Mouse (Mus musculus) megakaryocyte-erythroid progenitor cell, adult 5-6 weeks (primary cell): ENCODE measurements around the gene Disp1. TPM values are rescaled to one million over a fixed set of nuclear protein-coding genes. Genes with fewer than 3 reads are reported as not detected.
A peak's percentile ranks its signal among the peaks of the same experiment; 100 is the strongest.

Source experiments
- ATAC-seq: replicated peaks from 2 replicates; pipeline ENCODE4 v1.8.0; 2016; ENCODE audit warnings: mild to moderate bottlenecking, inconsistent platforms; ENCODE audit not compliant: severe bottlenecking, poor library complexity, low FRiP score, low TSS enrichment
- total RNA-seq, 2 experiments: library from RNA; stranded (forward) in 1 of 2; stranded (reverse) in 1 of 2; fragments of 200-1000, 215-1000 nt in 1 of 2; fragments of >200 nt in 1 of 2; fragmentation: Nextera tagmentation in 1 of 2; gene quantifications; 2 replicates each; pipeline ENCODE4 v1.2.3; 2014 to 2017

Disp1 gene
- total RNA-seq, 2 experiments from 2014 or later = 3.2 to 10.7 TPM

DNA sequence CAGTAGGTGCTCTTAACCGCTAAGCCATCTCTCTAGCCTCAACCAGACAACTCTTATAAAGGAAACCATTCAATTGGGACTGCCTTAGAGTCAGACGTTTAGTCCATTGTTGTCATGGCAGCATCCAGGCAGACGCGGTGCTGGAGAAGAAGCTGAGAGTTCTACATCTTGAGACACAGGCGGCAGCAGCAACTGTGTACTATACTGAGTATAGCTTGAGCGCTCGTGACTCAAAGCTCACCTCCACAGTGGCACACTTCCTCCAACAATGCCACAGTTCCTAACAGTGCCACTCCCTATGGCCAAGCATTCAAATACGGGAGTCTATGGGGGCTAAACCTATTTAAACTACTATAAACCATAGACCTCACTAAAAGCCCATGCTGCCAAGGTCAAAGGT lies 11.2 kb downstream of the Disp1 start:
- no peak for ATAC-seq

DNA sequence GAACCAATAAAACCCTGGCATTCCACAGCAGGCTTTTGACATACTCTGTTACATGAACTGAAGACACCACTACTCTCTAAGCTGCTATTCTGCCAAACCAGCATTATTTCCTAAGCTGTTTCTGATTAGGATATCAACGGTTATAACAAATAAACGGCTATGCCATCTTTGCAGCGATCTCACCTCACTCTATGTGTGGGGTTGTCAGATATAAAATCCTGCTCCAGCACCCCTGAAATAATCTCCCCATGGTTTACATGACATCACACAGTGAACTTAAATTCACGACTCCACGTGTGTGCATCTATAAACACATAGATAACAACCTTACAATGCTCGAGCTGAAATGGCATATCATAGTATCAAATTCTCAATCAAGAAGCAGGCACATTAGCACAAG lies 13.7 kb downstream of the Disp1 start:
- peak; percentile 87 for ATAC-seq

DNA sequence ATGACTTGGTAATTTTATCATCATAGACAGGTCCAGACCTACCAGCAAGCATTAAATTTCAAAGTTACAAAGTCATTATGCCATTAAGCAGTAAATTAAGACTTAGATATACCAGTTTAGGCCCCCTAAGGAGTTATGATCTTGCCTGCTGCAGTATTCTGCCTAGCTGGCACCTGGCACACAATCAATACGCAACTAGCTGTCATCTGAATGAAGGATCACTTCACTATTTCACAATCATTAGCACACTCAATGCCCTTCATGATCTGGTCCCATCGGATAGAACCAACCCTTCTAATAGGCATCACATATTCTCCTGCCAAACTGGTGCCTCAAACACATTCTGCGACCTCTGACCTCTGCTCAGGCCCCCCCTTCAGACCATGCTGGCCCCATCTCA lies 14.2 kb downstream of the Disp1 start:
- peak; percentile 37 for ATAC-seq

DNA sequence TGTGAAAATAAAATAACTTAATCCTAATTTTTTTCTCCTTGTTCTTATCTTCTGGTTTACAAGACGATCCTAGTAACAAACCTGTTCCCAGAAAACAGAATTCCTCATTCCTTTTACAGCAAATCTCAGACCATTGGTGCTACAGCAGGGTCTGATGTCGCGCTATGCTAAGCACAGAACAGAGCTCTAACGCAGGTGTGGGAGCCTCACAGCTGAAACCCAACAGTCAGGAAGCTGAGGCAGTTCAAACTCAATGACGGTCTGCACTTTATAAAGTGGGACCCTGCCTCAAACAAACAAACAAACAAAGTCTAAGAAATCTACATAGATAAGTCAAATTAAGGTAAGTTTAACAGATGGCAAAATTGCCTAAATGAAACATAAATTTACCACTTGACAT lies 20.4 kb downstream of the Disp1 start:
- ATAC-seq = no peak

DNA sequence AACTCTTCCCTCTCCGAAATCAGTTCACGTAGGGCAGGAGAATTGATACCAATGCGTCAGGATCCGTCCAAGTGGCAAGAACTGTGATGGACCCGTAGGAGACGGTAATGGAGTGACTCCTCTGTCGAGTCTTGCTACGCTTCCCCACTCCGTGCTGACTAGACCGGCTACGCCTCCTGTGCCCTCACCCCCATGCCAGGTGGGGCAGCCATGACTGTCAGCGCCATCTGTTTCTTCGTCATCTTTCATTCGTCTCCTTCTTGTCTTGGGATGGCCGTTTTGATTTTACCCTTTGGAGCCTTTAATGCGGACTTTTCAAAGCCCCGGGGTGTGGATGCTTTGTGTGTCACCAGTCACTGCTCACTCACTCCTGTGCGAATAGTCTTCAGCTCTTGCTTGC lies 26.6 kb downstream of the Disp1 start:
- no peak for ATAC-seq

DNA sequence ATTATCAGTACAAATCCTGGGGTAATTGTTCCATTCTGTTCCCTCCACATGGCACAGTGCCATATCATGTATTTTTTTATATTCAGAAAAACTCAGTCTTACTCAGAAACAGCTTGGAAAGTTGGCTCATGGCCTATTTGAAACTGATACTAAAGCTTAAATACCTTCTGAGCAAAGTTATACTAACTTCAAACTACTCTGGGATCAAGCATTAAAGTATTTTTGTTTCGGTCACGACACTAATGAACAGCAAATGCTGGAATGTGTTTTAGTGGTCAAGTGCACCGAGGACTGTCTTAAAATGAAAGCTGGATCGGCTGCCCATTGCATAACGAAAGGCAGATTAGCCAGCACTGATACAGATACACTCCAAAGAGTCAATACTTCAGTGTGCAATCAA lies 27.2 kb downstream of the Disp1 start:
- no peak for ATAC-seq

DNA sequence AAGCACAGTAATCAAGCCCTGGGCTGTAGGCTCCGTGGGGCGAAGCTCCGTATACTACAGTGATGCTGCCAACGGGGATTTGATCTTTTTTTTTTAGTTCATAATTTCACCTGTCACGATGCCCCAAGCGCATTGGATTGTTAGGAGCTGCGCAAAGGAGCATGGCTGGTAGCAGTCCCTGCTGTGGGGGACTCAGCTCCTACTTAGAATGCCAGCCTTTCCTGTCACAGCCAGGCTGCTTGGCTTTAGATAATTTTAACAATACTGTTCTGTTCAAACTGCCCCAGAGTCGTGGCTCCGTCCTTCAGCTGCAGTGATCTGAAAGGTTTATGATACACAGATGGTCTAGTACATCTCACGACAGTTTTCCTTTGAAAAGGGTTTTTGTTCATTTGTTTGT lies 29.9 kb downstream of the Disp1 start:
- 0 out of 2 replicates have a peak, but pooled peaks have one; percentile 11 for ATAC-seq

DNA sequence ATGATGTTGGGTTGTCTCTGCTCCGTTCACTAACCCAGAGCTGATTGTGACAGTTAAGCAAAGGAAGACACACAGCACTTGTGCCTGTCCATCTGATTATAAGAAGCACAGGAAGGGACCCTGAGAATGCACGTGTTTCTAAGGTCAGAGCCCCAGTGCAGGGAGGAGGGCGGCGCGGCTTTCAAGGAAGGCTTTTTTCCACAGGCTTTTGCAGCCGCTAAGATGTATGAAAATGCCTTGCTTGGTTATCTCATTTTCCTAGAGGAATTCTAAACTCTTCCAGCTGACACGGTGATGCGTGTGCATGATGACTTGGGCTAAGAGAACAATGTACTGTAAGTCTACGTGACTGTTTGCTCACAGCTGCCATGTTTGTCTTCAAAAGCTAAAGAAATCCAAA lies 30.9 kb downstream of the Disp1 start:
- no peak for ATAC-seq

DNA sequence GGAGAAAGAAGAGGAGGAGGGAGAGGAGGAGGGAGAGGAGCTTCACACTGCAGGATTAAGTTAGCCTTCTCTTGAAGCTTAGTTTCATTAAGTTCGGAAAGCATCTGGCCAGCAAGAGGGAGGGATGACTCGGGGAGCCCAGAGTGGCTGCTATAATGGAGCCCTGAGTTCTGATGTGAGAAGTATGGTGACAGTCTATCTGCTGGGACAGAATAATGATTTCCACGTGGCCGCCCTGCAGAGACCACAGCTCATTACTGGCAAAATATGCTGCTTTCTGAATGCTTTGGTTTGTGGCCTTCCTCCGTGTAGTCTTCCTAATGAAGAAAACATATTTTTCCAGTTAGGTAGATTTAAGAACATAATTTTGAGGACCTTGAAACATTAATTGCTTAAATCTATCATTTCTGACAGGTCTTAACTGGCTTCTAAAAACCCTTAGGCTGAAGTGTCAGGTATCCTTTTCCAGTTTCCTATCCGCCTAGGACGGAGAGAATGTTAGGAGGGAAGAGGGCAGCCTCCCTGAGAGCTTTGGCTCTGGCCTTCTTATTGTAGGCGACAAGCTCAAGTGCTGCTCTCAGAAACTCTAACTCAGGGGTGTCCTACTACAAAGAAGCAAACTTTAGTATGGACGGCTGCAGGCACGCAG lies 32.2 kb downstream of the Disp1 start:
- ATAC-seq = no peak

DNA sequence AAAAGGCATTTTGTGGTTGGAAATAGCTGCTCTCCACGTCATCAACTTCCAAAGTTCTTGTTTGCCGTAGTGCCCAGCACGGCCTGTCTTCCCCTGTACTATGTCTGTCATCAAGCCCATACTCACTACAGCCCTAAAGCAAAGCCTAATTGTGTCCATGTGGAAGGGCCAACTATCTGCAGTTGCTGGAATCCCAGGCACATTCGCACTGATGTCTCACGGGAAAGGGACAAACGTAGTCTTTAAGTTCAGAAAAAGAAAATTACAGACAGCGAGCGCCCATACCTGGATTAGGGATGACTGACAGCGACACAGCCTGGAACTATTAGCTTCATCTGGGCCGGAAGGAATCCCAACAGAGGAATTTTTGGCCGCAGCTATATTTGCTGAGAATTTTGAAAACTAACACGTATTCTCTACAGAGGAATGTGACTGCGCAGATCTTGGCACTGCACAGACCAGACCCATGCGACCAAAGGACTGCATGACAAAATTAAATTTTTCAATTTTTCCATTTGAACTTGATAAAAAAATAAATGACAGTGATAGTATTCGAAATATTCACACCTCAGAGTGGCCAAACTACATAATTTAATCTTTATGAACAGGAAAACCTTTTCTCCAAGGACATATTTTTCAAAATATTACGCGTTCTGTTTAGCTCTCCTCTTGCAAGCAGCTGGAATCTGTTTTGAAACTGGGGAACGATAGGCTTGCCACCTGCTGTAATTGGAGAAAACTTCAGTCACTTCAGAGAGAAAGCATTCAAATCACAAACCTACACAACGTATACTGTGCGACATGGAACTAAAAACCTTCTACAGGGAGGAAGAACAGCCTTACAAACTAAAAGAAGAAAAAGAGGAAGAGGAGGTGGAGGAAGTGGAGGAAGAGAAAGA lies 33.0 kb downstream of the Disp1 start:
- ATAC-seq = no peak

DNA sequence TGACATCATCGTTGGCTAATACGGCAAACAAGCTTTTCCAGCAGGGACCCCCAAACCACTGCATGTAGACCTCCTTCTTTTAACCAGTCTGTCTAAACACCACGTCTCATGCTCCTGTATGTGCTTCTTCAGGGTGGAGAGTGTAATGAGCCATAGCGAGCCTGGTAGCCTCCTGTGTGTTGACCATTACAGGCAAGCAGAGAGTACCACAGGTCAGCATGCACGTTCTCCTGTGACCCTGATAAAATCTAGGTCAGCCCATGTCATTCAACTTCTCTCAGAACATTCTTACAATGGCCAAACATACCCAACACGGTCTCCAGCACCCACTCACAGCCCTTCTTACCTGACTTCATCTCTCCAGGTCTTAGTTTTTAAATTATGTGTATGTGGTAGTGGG lies 35.8 kb downstream of the Disp1 start:
- no peak for ATAC-seq

DNA sequence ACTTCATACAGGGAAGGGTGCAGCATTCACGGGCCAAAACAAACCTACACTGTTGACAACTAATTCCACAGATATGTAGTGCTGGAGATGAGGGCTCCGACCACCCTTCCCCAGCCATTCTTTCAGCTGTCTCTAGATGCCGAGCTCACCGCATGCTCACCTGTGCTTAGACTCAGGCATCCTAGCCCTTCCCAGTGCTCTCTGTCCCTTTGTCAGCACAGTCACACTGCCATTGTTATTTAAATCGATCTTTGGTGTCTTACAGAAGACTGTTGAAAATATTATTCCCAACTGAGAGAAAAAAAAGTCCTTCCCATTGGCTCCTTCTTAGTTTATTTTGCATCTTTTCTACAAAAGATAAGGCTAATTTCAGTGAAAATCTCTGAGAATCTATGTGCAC lies 36.6 kb downstream of the Disp1 start:
- ATAC-seq = no peak

DNA sequence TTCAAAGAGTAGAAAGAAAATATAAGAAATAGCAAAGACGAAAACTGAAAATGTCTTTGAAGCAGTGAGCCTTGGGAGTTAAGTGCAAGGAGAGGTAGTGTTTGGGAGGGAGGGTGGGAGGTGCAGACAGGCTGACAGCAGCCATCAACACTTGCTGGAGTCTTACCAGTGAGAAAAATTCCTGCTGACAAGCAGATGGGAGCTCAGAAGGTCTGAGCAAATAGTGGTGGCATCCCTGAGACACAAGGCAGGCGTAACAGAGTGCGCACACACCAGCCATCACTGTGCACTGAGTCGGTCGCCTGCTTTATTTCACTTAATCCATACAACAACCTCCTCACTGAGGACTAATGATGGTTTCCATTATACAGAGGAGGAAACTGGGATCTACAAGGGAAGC lies 37.8 kb downstream of the Disp1 start:
- ATAC-seq = no peak

DNA sequence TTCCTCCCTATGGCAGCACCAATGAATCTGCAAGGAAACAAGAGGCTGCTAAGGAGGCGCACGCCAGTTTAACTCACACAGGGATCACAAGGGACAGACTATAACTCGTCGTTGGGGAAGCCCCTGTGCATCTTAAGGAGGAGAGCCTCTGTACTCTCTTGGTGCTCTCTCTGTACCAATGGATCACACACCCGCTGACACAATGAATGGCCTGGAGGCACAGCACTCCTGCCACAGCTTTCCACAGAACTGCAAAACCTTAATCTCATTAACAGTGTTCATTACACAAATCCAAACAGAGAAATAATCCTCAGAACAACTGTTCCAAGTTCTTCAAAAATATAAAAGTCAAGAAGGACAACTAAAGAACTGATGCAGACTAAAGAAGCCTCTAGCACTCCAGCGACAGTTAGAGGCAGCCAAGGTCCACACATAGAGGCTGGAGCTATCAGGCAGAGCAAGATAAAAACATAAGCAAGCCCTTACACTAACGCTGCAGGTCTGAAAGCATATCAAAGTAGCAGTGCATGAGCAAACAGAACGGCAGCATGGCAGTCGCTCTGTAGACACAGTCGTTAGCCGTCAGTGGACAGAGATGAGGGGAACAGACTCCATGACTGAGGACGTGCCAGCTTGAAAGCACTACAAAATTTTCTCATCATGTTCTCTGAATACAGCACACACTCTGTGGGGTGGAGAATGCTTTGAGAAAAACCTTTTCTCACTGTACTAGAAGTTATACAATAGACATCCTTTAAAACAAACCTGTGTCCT lies 38.5 kb downstream of the Disp1 start:
- ATAC-seq = peak; percentile 46; the same call in 1 of the 2 replicates

DNA sequence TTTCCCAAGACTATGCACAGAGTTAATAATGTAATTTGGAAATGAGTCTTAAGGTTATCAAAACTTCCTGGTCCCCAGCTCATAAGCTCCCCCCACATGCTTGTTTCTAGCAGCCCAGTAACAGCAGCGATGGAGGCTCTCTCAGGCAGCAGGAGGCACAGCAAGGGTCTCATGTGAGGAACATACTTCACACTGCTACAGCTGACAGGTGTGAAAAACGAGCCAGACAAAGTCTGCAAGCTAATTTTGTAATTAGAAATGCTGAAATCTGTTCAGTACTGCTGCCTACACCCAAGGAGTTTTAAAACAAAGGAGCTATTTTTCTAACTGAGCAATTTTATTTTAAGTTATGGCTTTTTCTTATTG lies 40.3 kb downstream of the Disp1 start:
- no peak for ATAC-seq

DNA sequence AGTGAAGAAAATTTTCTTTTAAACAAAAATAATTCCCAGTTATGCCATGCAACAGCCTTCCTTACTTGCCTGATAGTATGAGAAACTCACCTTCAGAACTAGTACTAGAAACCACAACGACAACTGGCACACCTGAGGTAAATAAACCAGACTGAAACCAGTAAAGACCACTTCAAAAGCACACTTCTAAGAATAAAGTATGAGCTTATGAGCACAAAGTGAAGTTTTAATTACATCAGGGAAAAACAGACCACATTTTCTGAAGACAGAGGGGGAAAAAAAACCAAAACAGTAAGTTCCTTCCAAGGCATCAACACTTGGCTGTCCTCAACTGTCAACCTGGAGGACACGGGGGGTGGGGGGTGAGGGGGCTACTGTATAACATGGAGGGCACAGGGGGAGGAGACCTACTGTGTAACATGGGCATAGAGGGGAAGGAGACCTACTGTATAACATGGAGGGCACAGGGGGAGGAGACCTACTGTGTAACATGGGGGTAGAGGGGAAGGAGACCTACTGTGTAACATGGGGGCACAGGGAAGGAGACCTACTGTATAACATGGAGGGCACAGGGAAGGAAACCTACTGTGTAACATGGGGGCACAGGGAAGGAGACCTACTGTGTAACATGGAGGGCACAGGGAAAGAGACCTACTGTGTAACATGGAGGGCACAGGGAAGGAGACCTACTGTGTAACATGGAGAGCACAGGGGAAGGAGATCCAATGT lies 40.9 kb downstream of the Disp1 start:
- no peak for ATAC-seq

DNA sequence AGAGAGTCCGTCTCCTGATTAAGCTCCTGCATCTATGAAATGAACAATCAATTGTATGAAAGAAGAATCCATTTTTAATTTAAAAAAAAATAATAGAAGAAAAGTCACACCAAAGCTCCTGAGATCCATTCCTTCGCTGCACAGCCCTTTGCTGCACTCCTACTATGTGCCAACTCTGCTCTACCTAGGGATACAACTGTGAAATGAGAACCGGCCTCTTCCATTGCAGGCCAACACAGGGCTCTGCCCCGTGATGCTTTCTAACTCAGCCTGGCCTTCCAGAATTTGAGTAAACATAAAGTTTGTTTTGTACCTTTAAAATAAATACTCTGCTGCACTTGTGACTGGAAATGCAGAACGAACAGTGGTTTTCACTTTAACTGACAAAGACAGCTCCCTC lies 42.0 kb downstream of the Disp1 start:
- ATAC-seq = no peak

DNA sequence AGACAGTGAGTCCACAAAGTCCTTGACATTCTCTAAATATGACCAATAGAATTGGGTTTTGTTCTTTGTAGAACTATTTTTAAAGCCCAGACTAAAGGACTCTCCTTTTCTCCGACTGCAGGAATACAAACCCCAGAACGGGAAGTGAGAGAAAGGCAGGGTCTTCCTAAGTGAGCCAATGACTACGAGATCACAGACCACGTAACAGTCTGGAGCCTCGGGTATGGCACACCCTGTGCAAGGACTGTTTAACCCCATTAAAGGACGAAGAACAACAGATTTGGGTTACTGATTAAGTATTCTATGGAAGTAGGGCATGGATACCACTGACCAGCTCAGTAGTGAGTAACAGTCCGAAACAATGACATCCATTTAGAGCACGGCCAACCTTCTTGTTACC lies 46.1 kb downstream of the Disp1 start:
- ATAC-seq = no peak

DNA sequence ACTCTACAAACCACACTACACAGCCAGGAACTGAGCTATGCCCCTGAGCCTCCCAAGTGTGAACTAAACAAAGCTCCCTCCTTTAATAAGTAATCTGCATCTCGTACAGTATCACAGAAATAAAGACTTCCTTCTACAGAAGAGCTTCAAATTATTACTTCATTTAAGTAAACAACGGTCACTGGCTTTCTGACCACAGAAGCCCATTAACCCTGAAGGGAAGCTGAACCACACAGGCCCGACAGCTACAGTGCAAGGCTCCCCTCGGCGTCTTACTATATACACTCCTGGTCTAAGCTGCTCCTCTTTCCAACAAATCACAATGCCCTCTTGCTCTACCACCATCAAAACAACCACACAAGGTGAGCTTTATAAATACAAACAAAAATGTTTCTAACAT lies 50.2 kb downstream of the Disp1 start:
- ATAC-seq = no peak; the same call in 1 of the 2 replicates

DNA sequence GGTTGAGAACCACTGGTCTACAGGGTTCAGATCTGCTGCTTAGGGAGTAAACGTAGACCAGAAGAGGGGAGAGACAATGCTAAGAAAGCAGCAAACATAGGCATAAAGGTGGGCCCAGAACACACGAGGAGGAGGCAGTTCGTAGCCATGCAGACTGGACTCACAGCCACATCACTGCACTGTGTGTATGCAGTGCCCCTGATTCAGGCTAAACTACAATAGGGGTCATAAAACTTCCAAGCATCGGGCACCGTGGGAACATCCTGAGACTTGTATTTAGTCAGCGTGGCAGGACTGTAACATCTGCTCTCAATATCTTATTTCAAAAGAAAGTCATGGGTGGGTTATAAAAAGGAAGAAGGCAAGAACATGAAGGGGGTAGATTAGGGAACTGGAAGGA lies 52.9 kb downstream of the Disp1 start:
- ATAC-seq = no peak
